Mouse (Mus musculus): ENCODE measurements at regions not wholly inside any gene's neighbourhood (a gene's known extent, or its start where the extent isn't known, plus 50 kb on each side); places are given as distances from the start of the nearest gene placed in this dataset.

- Histone ChIP-seq H3K9ac (replicated peaks) (no peak overlapping the region), H3K4me3 (ENCODE audit: insufficient read depth in 1 of 2, low read depth in 2 of 2, low read length in 2 of 2) (no peak overlapping the region), H3K27ac (no peak overlapping the region), H3K36me3 (replicated peaks; ENCODE audit: control insufficient read depth, insufficient read depth, low read depth) (no peaks in the 10 kb centered on the region), H3K4me1 (replicated peaks; ENCODE audit: control insufficient read depth in 2 of 2, insufficient read depth in 2 of 2, low read length in 1 of 2) (no peaks in the 10 kb centered on the region), H3K27me3 (ENCODE audit: control insufficient read depth, insufficient read depth, low read length) (no peaks in the 10 kb centered on the region), H3K9me3 (ENCODE audit: control insufficient read depth, low read length) (no peaks in the 10 kb centered on the region), H3K4me2 (ENCODE audit: low read depth) (no peak overlapping the region)
- WGBS (ENCODE audit: insufficient replicate concordance): 66% methylated on average over 1 of the region's 1 CpGs
- no peak for TF ChIP-seq EP300 (IDR thresholded peaks at IDR 0.05; ENCODE audit: low read depth)
- DNase-seq (ENCODE audit: low read depth in 3 of 3, low spot score in 3 of 3): no peak
- no peak for ATAC-seq (ENCODE audit: insufficient read depth)
Observed at GRCm38 (mm10) chr10:96778220-96778619, 161.4 kb downstream of the Btg1 start.

GRCm38 (mm10) chr10:96783966-96784365 is 167.2 kb downstream of the Btg1 start:
- H3K4me3 ChIP-seq (ENCODE audit: insufficient read depth in 1 of 2, low read depth in 2 of 2, low read length in 2 of 2): no peak overlapping the region
- H3K27me3 ChIP-seq (ENCODE audit: control insufficient read depth, insufficient read depth, low read length): no peaks in the 10 kb centered on the region
- no peak for ATAC-seq (ENCODE audit: insufficient read depth)
- H3K27ac ChIP-seq: no peak overlapping the region
- no peaks in the 10 kb centered on the region for H3K36me3 ChIP-seq (replicated peaks; ENCODE audit: control insufficient read depth, insufficient read depth, low read depth)
- TF ChIP-seq EP300 (IDR thresholded peaks at IDR 0.05; ENCODE audit: low read depth): no peak
- no peak for TF ChIP-seq CTCF (IDR thresholded peaks at IDR 0.05; ENCODE audit: low read depth)
- WGBS (ENCODE audit: insufficient replicate concordance): 65% methylated on average over 5 of the region's 5 CpGs
- H3K9me3 ChIP-seq (ENCODE audit: control insufficient read depth, low read length): no peaks in the 10 kb centered on the region
- no peak overlapping the region for H3K9ac ChIP-seq (replicated peaks)
- H3K4me1 ChIP-seq (replicated peaks; ENCODE audit: control insufficient read depth in 2 of 2, insufficient read depth in 2 of 2, low read length in 1 of 2): no peaks in the 10 kb centered on the region
- no peak overlapping the region for H3K4me2 ChIP-seq (ENCODE audit: low read depth)
- no peak for DNase-seq (ENCODE audit: low read depth in 3 of 3, low spot score in 3 of 3)

GRCm38 (mm10) chr10:96786903-96787571 is 170.2 kb downstream of the Btg1 start:
- ATAC-seq (ENCODE audit: insufficient read depth) (no peak), DNase-seq (ENCODE audit: low read depth in 3 of 3, low spot score in 3 of 3) (no peak)
- no peaks in the 10 kb centered on the region for H3K27me3 ChIP-seq (ENCODE audit: control insufficient read depth, insufficient read depth, low read length)
- H3K9me3 ChIP-seq (ENCODE audit: control insufficient read depth, low read length): no peaks in the 10 kb centered on the region
- H3K9ac ChIP-seq (replicated peaks): no peak overlapping the region
- no peak overlapping the region for H3K4me3 ChIP-seq (ENCODE audit: insufficient read depth in 1 of 2, low read depth in 2 of 2, low read length in 2 of 2)
- TF ChIP-seq EP300 (IDR thresholded peaks at IDR 0.05; ENCODE audit: low read depth): no peak
- no peak for TF ChIP-seq CTCF (IDR thresholded peaks at IDR 0.05; ENCODE audit: low read depth)
- no peak overlapping the region for H3K4me2 ChIP-seq (ENCODE audit: low read depth)
- no peaks in the 10 kb centered on the region for H3K36me3 ChIP-seq (replicated peaks; ENCODE audit: control insufficient read depth, insufficient read depth, low read depth)
- WGBS (ENCODE audit: insufficient replicate concordance): 15% methylated on average over 8 of the region's 8 CpGs
- H3K27ac ChIP-seq: no peak overlapping the region
- H3K4me1 ChIP-seq (replicated peaks; ENCODE audit: control insufficient read depth in 2 of 2, insufficient read depth in 2 of 2, low read length in 1 of 2): no peaks in the 10 kb centered on the region

GRCm38 (mm10) chr10:96787572-96787946 is 170.8 kb downstream of the Btg1 start:
- no peak overlapping the region for H3K4me3 ChIP-seq (ENCODE audit: insufficient read depth in 1 of 2, low read depth in 2 of 2, low read length in 2 of 2)
- 6% methylated on average over 1 of the region's 1 CpGs for WGBS (ENCODE audit: insufficient replicate concordance)
- H3K9me3 ChIP-seq (ENCODE audit: control insufficient read depth, low read length): no peaks in the 10 kb centered on the region
- no peak overlapping the region for H3K27ac ChIP-seq
- no peaks in the 10 kb centered on the region for H3K4me1 ChIP-seq (replicated peaks; ENCODE audit: control insufficient read depth in 2 of 2, insufficient read depth in 2 of 2, low read length in 1 of 2)
- H3K4me2 ChIP-seq (ENCODE audit: low read depth): no peak overlapping the region
- H3K27me3 ChIP-seq (ENCODE audit: control insufficient read depth, insufficient read depth, low read length): no peaks in the 10 kb centered on the region
- DNase-seq (ENCODE audit: low read depth in 3 of 3, low spot score in 3 of 3) (no peak), ATAC-seq (ENCODE audit: insufficient read depth) (no peak)
- H3K9ac ChIP-seq (replicated peaks): no peak overlapping the region
- no peaks in the 10 kb centered on the region for H3K36me3 ChIP-seq (replicated peaks; ENCODE audit: control insufficient read depth, insufficient read depth, low read depth)
- TF ChIP-seq EP300 (IDR thresholded peaks at IDR 0.05; ENCODE audit: low read depth): no peak
- TF ChIP-seq CTCF (IDR thresholded peaks at IDR 0.05; ENCODE audit: low read depth): no peak

- no peaks in the 10 kb centered on the region for H3K36me3 ChIP-seq (replicated peaks; ENCODE audit: control insufficient read depth, insufficient read depth, low read depth)
- H3K27ac ChIP-seq: no peak overlapping the region
- no peak overlapping the region for H3K4me3 ChIP-seq (ENCODE audit: insufficient read depth in 1 of 2, low read depth in 2 of 2, low read length in 2 of 2)
- 38% methylated on average over 8 of the region's 8 CpGs for WGBS (ENCODE audit: insufficient replicate concordance)
- no peak for ATAC-seq (ENCODE audit: insufficient read depth)
- H3K4me2 ChIP-seq (ENCODE audit: low read depth): no peak overlapping the region
- no peak overlapping the region for H3K9ac ChIP-seq (replicated peaks)
- no peaks in the 10 kb centered on the region for H3K27me3 ChIP-seq (ENCODE audit: control insufficient read depth, insufficient read depth, low read length)
- no peak for DNase-seq (ENCODE audit: low read depth in 3 of 3, low spot score in 3 of 3)
- no peak for TF ChIP-seq EP300 (IDR thresholded peaks at IDR 0.05; ENCODE audit: low read depth)
- no peaks in the 10 kb centered on the region for H3K4me1 ChIP-seq (replicated peaks; ENCODE audit: control insufficient read depth in 2 of 2, insufficient read depth in 2 of 2, low read length in 1 of 2)
- H3K9me3 ChIP-seq (ENCODE audit: control insufficient read depth, low read length): no peaks in the 10 kb centered on the region
Observed at GRCm38 (mm10) chr10:96788352-96789016, 171.7 kb downstream of the Btg1 start.

All from liver, embryonic 14.5 days (tissue).